Mouse (Mus musculus) hindbrain, embryonic 16.5 days (tissue): Measurements from ENCODE around the gene P4ha3. TPM values are rescaled to one million over a fixed set of nuclear protein-coding genes. Genes with fewer than 3 reads are reported as not detected.
"Not testable (repeated sequence)": the region's sequence is repeated elsewhere in the genome, so short reads cannot be mapped to it uniquely, and the experiment has no call there.

Experiments used
- ATAC-seq: fragments of 200-750 bp; cut with Nextera tagmentation; 2 replicates; pipeline ENCODE4 v1.8.0; 2017; ENCODE audit warnings: moderate TSS enrichment, moderate library complexity
- H3K27ac ChIP-seq: fragments of 300-500 bp; sonication (generic); 2 replicates; pipeline ENCODE4 v1.5.1; 2014; ENCODE audit warnings: low read depth, mild to moderate bottlenecking, control low read depth, low read length, moderate library complexity
- H3K27me3 ChIP-seq: fragments of 300-500 bp; sonication (generic); replicated peaks from 2 replicates; pipeline ENCODE4 v1.6.1; 2014; ENCODE audit warnings: low read length; ENCODE audit not compliant: control insufficient read depth, insufficient read depth
- H3K36me3 ChIP-seq: fragments of 300-500 bp; sonication (generic); 2 replicates; pipeline ENCODE4 v1.6.1; 2014; ENCODE audit warnings: mild to moderate bottlenecking, low read length, moderate library complexity, mixed read lengths; ENCODE audit not compliant: control insufficient read depth, insufficient read depth
- H3K4me1 ChIP-seq: fragments of 300-500 bp; sonication (generic); 2 replicates; pipeline ENCODE4 v1.6.1; 2014; ENCODE audit warnings: low read depth, low read length; ENCODE audit not compliant: control insufficient read depth, insufficient read depth
- H3K4me2 ChIP-seq: fragments of 300-500 bp; sonication (generic); 2 replicates; pipeline ENCODE4 v1.6.1; 2014; ENCODE audit warnings: mild to moderate bottlenecking, low read length, control low read depth, moderate library complexity
- H3K4me3 ChIP-seq: fragments of 300-500 bp; sonication (generic); 2 replicates; pipeline ENCODE4 v1.5.1; 2014; ENCODE audit warnings: mild to moderate bottlenecking, low read length, control low read depth, moderate library complexity
- H3K9ac ChIP-seq: fragments of 300-500 bp; sonication (generic); 2 replicates; pipeline ENCODE4 v1.6.1; 2014; ENCODE audit warnings: low read depth, mild to moderate bottlenecking, control low read depth, low read length, moderate library complexity
- H3K9me3 ChIP-seq: fragments of 300-500 bp; sonication (generic); 2 replicates; pipeline ENCODE4 v1.6.1; 2014; ENCODE audit warnings: mild to moderate bottlenecking, low read length, moderate library complexity; ENCODE audit not compliant: control insufficient read depth
- WGBS: fragments of 180-500 bp; shearing (Covaris S2); extraction: QIAGEN DNeasy Blood & Tissue Kit; methylation state at CpG from one replicate; pipeline ENCODE4 v1.1.7; 2014; 5-methylcytosine and 5-hydroxymethylcytosine counted together
- polyA plus RNA-seq: library from polyadenylated mRNA; unstranded; fragments of >200 nt; fragmentation: Nextera tagmentation; extraction: Ambion mirVana; gene quantifications from 2 replicates; pipeline ENCODE4 v1.2.1, GENCODE M21; 2015

P4ha3 gene
- polyA plus RNA-seq: 5.5 and 10.4 TPM in 2 replicates

DNA sequence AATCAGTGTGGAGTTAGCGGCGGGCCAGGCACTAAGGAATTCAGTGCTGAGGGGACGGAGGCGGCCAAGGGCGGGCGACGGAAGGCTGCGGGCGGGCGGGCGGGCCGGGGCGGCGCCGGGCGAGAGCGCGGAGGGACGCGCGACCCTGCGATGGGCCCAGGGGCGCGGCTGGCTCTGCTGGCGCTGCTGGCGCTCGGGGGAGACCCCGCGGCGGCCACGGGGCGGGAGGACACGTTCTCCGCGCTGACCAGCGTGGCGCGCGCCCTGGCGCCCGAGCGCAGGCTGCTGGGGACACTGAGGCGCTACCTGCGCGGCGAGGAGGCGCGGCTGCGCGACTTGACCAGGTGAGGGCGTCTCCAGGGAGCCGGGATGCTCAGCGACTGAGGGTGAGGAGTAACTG lies at the start of gene P4ha3:
P4ha3 (plus strand) TSS at position 138 of the 400 bp plus-strand sequence.
- WGBS: under 1% methylated on average over 48 of the region's 53 CpGs
- Histone ChIP-seq H3K4me1 (peaks cover 13% of the 10 kb centered on the region), H3K27ac (0 out of 2 replicates have a peak within 1 kb of the TSS, but pooled peaks have one; percentile 32)

DNA sequence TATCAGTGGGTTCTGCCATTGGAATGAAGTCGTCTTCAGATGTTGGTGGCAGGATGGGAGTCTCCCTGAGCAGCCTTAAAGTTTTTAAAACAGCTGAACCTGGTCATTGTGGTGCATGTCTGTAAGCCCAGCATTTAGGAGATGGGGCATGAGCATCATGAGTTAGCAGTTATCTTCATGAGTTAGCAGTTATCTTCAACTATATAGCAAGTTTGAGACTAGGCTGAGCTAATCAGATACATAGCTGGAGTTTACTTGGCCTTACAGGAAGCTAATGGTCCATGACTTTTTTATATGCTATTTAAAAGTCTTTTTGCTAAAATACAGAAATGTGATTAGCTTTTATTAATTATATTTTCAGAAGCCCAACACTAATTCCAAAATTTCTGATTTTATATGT lies 47.0 kb upstream of the P4ha3 start:
- H3K4me3 ChIP-seq: no peak overlapping the region
- H3K9me3 ChIP-seq: no peaks in the 10 kb centered on the region
- no peaks in the 10 kb centered on the region for H3K4me1 ChIP-seq
- 96% methylated on average over 1 of the region's 1 CpGs for WGBS
- no peak for ATAC-seq
- H3K36me3 ChIP-seq: no peaks in the 10 kb centered on the region
- H3K4me2 ChIP-seq: no peak overlapping the region
- H3K27me3 ChIP-seq: no peaks in the 10 kb centered on the region
- no peak overlapping the region for H3K27ac ChIP-seq
- H3K9ac ChIP-seq: no peak overlapping the region

More for the DNA sequence above, at the start of gene P4ha3:
- Histone ChIP-seq H3K9me3 (no peaks in the 10 kb centered on the region), H3K27me3 (no peaks in the 10 kb centered on the region), H3K9ac (peak within 1 kb of the TSS; percentile 78), H3K4me2 (peak within 1 kb of the TSS; percentile 98), H3K36me3 (no peaks in the 10 kb centered on the region), H3K4me3 (peak within 1 kb of the TSS; percentile 60)
- ATAC-seq: peak; percentile 69

DNA sequence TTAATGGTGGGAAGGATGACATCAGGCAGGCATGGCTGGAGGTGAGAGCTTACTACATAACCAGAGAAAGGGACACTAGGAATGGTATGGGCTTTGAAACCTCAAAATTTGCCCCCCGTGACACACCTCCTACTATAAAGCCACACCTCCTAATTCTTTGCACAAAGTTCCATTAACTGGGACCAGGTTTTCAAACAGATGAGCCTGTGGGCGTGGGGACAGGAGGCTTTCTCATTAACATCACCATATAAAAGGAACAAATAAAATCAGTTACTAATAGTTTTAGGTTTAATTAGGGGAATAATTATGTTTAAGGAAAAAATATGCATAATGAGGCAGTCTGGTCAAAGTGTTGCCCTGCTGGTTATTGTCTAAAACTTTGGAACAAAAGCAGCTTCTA lies 44.7 kb upstream of the P4ha3 start:
- 84% methylated on average over 2 of the region's 2 CpGs for WGBS

DNA sequence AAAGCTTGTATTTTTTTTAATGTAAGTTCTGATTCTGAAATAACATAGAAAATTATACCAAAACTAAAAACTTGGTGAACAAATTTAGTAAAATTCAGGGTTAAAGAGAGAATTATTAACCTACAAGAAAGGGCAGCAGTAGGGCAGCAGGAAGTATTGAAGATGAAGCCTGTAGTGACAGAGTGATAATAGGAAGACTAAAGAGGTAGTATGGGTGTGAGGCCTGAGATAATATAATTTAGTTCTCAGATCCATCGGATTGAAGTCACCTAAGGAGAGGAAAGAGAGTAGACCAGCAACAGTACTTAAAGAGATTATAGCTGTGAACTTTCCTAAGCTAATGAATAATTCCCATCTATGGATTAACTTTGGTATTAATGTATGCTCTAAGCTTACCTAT lies 42.3 kb upstream of the P4ha3 start:
- Histone ChIP-seq H3K9me3 (no peaks in the 10 kb centered on the region), H3K36me3 (no peaks in the 10 kb centered on the region), H3K9ac (no peak overlapping the region), H3K4me3 (no peak overlapping the region), H3K27me3 (no peaks in the 10 kb centered on the region), H3K27ac (no peak overlapping the region), H3K4me2 (no peak overlapping the region), H3K4me1 (no peaks in the 10 kb centered on the region)
- WGBS: 81% methylated on average over 1 of the region's 1 CpGs
- ATAC-seq: no peak

More for the DNA sequence above, 44.7 kb upstream of the P4ha3 start:
- no peak overlapping the region for H3K4me3 ChIP-seq
- no peak overlapping the region for H3K27ac ChIP-seq
- H3K4me2 ChIP-seq: no peak overlapping the region
- no peak for ATAC-seq
- no peaks in the 10 kb centered on the region for H3K27me3 ChIP-seq
- no peaks in the 10 kb centered on the region for H3K4me1 ChIP-seq
- H3K9ac ChIP-seq: no peak overlapping the region
- H3K9me3 ChIP-seq: no peaks in the 10 kb centered on the region
- H3K36me3 ChIP-seq: no peaks in the 10 kb centered on the region

DNA sequence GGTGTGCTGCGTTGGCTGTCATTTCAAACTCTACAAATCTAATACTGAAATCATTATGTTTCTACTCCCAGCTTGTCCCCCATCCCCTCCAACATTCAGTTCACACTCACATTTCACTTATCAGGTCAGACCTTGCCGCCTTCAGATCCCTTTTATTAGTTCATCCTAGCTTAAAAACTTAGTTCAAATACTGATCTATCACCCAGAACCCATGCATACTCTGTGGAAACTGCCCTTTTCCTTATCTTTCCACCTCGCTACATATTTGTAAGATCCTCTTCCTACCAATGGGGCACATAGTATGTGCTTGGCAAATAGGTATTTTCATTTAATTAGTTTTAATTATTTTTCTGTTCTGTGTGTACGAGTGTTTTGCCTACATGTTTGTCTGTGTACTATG lies 41.1 kb upstream of the P4ha3 start:
- ATAC-seq: no peak
- Histone ChIP-seq H3K27ac (no peak overlapping the region), H3K36me3 (no peaks in the 10 kb centered on the region), H3K4me3 (no peak overlapping the region), H3K4me1 (no peaks in the 10 kb centered on the region), H3K9ac (no peak overlapping the region), H3K9me3 (no peaks in the 10 kb centered on the region), H3K4me2 (no peak overlapping the region), H3K27me3 (no peaks in the 10 kb centered on the region)
- 93% methylated on average over 4 of the region's 4 CpGs for WGBS

DNA sequence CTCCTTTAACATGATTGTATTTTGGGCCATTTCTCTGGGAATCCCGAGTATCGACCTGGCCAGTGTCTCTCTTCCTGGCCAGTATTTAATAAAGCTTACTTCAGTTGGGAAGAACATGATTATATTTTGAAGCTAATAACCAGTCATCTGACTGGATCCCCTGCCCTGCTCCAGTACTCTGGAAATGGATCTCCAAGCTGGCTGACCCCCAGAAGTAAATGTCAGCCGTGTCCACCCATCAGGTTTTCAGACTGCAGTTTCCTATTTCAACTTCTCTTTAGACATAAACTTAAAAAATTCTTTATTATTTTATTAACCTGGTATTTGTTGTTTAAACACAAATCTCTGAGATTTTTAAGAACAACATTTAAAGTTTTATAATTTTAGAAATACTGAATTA lies 40.1 kb upstream of the P4ha3 start:
- H3K9ac ChIP-seq: no peak overlapping the region
- H3K4me3 ChIP-seq: no peak overlapping the region
- no peaks in the 10 kb centered on the region for H3K27me3 ChIP-seq
- WGBS: over 99% methylated on average over 3 of the region's 3 CpGs
- H3K27ac ChIP-seq: no peak overlapping the region
- no peak for ATAC-seq
- H3K9me3 ChIP-seq: no peaks in the 10 kb centered on the region
- no peak overlapping the region for H3K4me2 ChIP-seq
- no peaks in the 10 kb centered on the region for H3K36me3 ChIP-seq
- H3K4me1 ChIP-seq: no peaks in the 10 kb centered on the region

DNA sequence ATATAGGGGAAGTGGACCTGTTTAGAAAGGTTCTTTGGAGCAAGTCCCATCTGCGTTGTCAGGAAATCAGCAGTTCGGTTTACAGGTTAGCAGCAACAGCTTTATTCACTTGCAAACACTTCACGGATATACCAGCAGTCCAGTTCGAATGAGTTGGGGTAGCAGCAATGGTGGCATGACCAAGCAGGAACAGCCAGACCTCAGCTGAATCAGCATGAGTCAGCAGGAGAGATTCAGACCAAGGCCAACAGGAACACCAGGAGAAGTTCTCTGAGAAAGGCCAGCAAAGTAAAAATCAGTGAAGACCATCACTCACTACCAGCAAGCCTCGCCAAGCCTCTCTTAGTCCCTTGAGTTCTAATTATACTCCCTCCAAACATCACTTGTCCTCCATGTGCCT lies 34.7 kb upstream of the P4ha3 start:
- H3K27ac ChIP-seq: no peak overlapping the region
- 95% methylated on average over 5 of the region's 5 CpGs for WGBS

DNA sequence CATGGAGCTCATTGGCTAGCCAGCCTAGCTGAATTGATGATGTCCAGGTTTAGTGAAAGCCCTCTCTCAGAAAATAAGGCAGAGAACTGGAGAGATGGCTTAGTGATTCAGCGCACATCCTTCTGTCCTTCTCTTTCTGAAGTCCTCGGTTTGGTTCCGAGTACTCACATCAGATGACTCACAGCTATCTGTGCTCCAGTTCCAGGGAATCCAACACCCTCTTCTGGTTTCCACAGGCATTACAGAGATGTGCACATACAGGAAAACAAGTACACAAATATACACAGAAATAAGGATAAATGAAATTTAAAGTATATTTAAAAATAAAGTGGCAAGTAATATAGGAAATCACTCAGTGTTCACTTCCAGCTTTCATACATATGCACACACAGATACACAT lies 23.0 kb upstream of the P4ha3 start:
- Histone ChIP-seq H3K36me3 (peaks cover 8% of the 10 kb centered on the region), H3K9me3 (no peaks in the 10 kb centered on the region), H3K4me2 (no peak overlapping the region), H3K27ac (no peak overlapping the region), H3K4me1 (no peaks in the 10 kb centered on the region), H3K27me3 (no peaks in the 10 kb centered on the region), H3K4me3 (no peak overlapping the region), H3K9ac (no peak overlapping the region)
- 83% methylated on average over 3 of the region's 3 CpGs for WGBS
- ATAC-seq: no peak

More for the DNA sequence above, 34.7 kb upstream of the P4ha3 start:
- Histone ChIP-seq H3K4me2 (no peak overlapping the region), H3K4me3 (no peak overlapping the region), H3K27me3 (no peaks in the 10 kb centered on the region), H3K9me3 (no peaks in the 10 kb centered on the region), H3K4me1 (no peaks in the 10 kb centered on the region), H3K9ac (no peak overlapping the region), H3K36me3 (peaks cover 13% of the 10 kb centered on the region)
- no peak for ATAC-seq

DNA sequence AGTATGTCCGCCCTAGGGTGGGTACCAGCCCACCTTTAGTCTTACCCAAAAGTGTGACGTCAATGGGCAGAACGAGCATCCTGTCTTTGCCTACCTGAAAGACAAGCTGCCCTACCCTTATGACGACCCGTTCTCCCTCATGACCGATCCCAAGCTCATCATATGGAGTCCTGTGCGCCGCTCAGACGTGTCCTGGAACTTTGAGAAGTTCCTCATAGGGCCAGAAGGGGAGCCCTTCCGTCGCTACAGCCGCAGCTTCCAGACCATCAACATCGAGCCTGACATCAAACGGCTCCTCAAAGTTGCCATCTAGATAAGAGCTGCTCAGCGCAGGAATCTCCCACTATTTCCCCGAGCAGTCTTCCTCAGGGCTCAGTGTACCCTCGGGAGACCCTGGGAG lies 20.4 kb upstream of the P4ha3 start:
- not testable (repeated sequence) for H3K9me3 ChIP-seq, H3K27ac ChIP-seq, H3K4me2 ChIP-seq, ATAC-seq, H3K4me3 ChIP-seq, H3K36me3 ChIP-seq, H3K27me3 ChIP-seq, H3K9ac ChIP-seq, H3K4me1 ChIP-seq
- 62% methylated on average over 14 of the region's 17 CpGs for WGBS

DNA sequence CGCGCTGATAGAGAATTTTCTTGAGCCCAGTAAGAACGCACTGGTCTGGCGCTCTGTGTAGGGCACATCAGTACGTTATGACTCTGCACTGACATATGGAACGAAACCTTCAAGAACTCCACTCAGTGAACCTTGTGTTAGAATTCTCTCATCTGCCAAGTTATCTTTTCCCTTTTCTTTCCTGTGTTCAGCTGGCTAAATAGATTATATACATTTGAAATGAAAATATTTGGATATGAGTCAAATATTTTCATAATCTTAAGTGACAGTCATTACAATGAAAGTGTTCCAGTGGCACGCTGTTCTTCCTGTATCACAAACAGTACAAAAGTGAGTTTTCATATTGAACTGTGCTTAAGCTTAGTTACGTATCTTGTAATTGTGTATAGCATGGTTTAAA lies 13.0 kb upstream of the P4ha3 start:
- Histone ChIP-seq H3K27ac (no peak overlapping the region), H3K27me3 (no peaks in the 10 kb centered on the region), H3K9me3 (no peaks in the 10 kb centered on the region), H3K9ac (no peak overlapping the region), H3K4me2 (no peak overlapping the region), H3K36me3 (peaks cover 2% of the 10 kb centered on the region; the same call in 1 of the 2 replicates), H3K4me3 (no peak overlapping the region), H3K4me1 (no peaks in the 10 kb centered on the region)
- 96% methylated on average over 8 of the region's 8 CpGs for WGBS
- ATAC-seq: no peak
